Mouse (Mus musculus) frontal cortex, adult 2 months (tissue): ENCODE data around the gene Olfr945. TPM values are rescaled to one million over a fixed set of nuclear protein-coding genes. Genes with fewer than 3 reads are reported as not detected.

ENCODE experiments used
- DNase-seq, 2 experiments: peaks; one replicate each; pipeline ENCODE4 v3.0.0; 2022; ENCODE audit warnings: low spot score in 1 of 2; ENCODE audit errors: extremely low spot score in 1 of 2
- polyA plus RNA-seq: library from polyadenylated mRNA; depleted of rRNA; stranded (reverse); fragments of >200 nt; gene quantifications from 2 replicates; pipeline ENCODE4 v1.2.3, GENCODE M21; 2012; rRNA removed

The Olfr945 gene
- not detected in 2 replicates for polyA plus RNA-seq

DNA sequence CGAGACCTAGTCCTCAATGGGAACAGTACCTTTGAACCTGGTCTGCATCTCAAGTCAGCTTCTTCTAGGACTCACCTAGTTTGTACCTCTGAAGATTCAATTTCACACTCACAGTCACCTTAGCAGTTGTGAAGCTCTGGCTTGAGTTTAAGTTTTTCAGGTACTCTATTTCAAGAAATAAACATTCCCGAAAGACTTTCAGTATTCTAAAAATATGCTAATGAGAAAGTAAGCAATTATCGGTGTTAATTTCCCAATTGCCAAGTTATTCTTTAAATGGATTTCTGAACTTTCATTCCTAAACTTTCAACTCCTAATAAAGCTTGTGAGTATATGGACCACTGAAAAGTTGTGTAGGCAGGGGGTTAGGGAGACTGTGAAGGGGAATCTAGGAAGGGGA is at the start of gene Olfr945:
Olfr945 (minus strand) TSS at position 101 of the 400 bp plus-strand sequence.
- no peak for DNase-seq

DNA sequence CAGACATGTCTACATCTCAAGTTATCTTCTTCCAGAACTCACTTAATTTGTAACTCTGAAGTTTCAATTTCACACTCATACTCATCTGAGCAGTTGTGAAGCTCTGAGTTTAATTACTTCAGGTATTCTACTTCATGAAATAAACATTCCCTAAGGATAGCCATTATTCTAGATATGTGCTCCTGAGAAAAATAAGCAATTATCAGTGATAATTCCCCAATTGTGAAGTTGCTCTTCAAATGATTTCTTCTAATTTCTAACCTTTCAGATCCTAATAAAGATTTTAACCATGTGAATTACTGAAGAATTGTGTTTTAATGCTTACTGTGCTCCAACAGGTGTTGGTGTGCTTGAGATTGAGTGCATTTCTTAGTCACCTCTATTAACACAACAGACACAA is 49.3 kb upstream of the Olfr945 start, which contains the start of gene Olfr948:
Olfr948 (minus strand) TSS at position 101 of the 400 bp plus-strand sequence.
- no peak for DNase-seq

DNA sequence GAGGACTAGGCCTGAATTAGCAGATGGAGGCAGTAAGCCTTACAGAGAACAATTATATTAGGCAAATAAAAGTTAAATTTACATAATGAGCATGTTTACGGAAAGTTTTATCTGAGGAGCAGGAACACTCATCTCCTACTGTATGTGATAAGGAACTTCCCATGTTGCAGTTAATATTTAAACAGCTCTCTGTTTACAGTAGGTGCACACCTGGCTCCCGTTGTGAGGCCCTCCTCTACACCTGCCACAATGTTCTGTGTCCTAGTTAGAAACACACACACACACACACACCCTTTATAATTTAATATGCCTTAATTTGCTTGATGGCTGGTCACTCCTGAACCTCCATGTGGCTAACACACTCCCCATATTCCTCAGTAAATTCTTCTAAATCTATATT is 10.5 kb upstream of the Olfr945 start:
- DNase-seq: no peak

DNA sequence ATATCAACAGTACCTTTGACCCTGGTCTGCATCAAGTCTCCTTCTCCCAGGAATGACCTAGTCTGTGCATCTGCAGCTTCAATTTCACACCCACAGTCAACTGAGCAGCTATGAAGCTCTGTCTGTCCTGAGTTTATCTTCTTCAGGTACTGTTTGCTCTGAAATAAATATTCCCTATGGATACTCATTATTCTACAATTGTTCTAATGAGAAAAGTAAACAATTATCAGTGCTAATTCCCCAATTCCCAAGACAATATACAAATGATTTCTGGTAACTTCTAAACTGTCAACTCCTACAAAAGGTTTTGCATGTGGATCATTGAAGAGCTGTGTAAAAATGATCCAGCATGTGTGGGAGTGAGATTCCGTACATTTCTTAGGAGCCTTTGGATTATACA is 26.7 kb downstream of the Olfr945 start, which contains the start of gene Olfr1537:
Olfr1537 (minus strand) TSS at position 101 of the 400 bp plus-strand sequence.
- no peak for DNase-seq

Other genes starting within 250 kb of the Olfr945 start
- gene Olfr937, start 211.9 kb downstream of the Olfr945 start, polyA plus RNA-seq: 0.06 TPM in 1 of 2 replicates, not detected in the other
- gene Olfr938, start 197.9 kb downstream of the Olfr945 start, polyA plus RNA-seq: not detected in 2 replicates
- gene Olfr27, start 148.7 kb downstream of the Olfr945 start, polyA plus RNA-seq: not detected in 2 replicates
- not detected in 2 replicates for gene Olfr943, start 110.5 kb downstream of the Olfr945 start, polyA plus RNA-seq
- gene Olfr944, start 74.9 kb downstream of the Olfr945 start, polyA plus RNA-seq: not detected in 2 replicates
- not detected in 2 replicates for gene Olfr1537, start 26.8 kb downstream of the Olfr945 start, polyA plus RNA-seq
- not detected in 2 replicates for gene Olfr948, start 49.2 kb upstream of the Olfr945 start, polyA plus RNA-seq
- gene Olfr951, start 110.6 kb upstream of the Olfr945 start, polyA plus RNA-seq: not detected in 2 replicates
- not detected in 2 replicates for gene Olfr952, start 150.3 kb upstream of the Olfr945 start, polyA plus RNA-seq
- gene Olfr954, start 179.9 kb upstream of the Olfr945 start, polyA plus RNA-seq: not detected in 2 replicates
- not detected in 2 replicates for gene Olfr955, start 195.1 kb upstream of the Olfr945 start, polyA plus RNA-seq
- not detected in 2 replicates for gene Olfr44, start 217.2 kb upstream of the Olfr945 start, polyA plus RNA-seq
- gene Olfr957, start 239.0 kb upstream of the Olfr945 start, polyA plus RNA-seq: not detected in 2 replicates